Mouse (Mus musculus) hematopoietic stem cell, adult 5-6 weeks (primary cell): ENCODE measurements at regions not wholly inside any gene's neighbourhood (a gene's known extent, or its start where the extent isn't known, plus 50 kb on each side); places are given as distances from the start of the nearest gene placed in this dataset.

Experiments
- ATAC-seq, 2 experiments: fragments of 125-278 bp in 1 of 2; replicated peaks in 1 of 2; 2 replicates each; pipeline ENCODE4 v1.8.0; 2016 to 2017; ENCODE audit warnings: inconsistent platforms in 2 of 2, mild to moderate bottlenecking in 2 of 2, moderate number of reproducible peaks in 2 of 2, low read depth in 1 of 2, moderate TSS enrichment in 1 of 2; ENCODE audit not compliant: low FRiP score in 2 of 2, poor library complexity in 2 of 2, severe bottlenecking in 2 of 2, insufficient read depth in 1 of 2, low TSS enrichment in 1 of 2

DNA sequence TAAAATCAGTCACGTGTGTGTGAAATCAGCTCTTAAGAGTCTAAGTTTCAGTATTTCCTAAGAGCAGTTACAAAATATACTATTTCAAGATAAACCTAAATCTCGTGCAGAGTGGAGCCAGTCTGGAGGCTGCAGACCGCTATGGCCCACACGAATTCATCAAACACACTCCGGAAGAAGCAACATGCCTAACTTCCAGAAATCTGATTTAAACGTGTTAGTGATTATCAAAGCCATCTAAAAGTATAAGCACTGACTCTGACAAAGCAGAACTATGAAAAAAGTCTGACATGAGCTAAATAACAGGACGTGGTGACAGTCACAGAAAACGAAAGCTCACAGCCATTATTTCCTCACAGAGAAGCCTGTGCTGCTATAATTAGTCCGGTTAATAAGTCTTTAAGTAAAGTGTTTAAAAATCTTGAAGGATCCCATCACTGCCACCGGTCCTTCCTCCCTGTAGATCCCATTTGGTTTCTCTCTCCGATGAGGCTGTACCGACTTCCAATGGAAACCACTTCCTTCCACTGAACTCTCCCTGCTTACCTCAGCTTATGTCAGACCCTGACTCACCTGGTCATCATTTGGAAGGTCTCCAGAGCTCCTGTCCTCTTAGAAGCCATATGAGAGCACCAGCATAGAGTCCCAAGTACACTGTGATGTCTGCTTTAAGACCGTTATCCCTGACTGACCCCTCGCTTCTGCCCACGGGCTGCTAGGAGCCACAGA is 189.0 kb upstream of the Mkln1 start:
- ATAC-seq, result peak; percentile 25 to 29

DNA sequence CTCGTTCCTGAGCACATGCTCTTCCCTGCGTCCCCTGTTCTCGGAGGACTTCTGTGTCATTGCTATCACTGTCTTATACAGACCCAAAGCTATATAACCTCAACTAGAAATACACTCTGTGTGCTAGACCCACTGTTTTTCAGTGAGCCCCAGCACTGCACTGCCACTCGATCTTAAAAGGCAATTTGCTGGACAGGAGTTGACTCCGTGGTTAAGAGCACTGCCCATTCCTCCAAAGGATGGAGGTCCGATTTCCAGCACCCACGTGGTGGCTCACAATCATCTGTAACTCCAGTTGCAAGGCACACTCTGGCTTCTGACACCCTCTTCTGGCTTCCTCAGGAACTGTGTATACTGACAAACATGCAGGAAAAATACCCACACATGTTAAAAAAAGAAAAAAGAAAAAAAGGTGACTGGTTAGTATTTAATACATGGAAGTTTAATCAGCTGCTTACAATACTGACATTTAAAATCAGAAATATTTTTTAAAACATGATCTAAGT is 188.3 kb upstream of the Mkln1 start:
- no peak for ATAC-seq

DNA sequence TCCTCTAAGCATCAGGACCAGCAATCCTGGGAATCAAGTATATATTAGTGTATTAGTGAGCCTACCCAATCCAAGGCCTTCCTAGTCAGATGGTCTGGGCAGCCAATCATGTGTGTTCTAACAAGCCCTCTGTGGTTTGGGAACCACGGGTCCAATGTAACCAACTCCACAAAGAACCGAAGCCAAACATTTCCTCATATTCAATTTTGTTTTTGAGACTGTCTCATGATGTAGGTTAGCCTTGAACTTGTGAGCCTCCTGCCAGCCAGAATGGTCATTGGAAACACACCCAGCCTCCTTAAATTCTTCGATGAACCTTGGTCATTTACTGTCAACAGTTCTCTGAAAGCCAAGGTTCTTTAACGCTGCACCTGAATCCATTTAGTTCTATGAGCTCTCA is 187.4 kb upstream of the Mkln1 start:
- ATAC-seq, result no peak

DNA sequence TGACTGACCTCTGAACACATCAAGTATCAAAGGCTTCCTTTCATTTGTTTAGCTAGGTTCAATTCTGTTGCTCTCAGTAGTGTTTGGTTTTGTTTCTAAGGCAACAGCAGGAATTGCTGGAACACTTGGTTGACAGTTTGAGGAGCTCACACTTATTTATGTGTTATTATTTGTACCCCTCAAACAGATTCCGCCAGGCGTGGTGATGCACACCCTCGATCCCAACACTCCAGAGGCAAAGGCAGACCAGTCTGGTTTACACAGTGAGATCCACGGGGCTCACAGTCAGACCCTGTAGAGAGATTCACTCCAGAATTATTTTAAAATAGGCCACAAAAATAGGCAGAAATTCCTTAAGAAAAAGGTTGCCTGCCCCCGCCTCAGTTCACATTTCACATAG is 186.9 kb upstream of the Mkln1 start:
- ATAC-seq, result no peak

DNA sequence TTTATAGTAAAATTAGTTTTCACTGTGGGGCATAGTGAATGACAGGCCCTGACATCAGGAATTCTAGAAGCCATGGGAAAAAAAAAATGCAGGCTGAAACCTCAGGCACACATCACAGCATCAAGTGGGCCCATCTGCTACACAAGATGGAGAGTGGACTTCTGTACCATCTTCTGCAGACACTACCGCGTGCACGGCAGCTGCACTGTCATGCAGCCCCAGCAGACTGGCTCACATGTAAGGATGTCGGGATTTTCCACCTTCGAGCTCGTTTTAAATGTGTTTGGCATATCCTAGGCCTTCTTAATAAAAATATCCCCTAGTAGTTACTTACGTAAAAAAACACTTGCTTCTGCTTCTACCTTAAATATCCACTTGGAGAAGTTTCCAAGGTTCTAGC is 186.5 kb upstream of the Mkln1 start:
- ATAC-seq, result no peak

DNA sequence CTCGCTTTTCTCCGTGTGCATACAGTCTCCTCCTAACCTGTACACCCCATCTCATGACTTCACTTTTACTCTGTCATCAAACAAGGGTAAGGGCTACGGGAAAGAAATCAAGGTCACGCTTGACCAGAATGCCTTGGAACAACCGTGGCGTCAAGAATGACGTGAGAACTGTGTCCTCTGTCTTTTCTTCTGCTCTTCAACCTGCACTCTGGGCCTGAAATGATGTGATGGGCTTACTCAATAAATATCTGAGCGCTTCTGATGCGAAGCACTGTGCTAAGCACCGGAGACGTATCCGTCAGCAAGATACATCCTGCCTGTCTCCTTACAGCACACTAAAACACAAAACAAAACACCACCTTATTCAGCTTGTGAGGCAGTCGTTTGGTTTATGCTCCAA is 185.8 kb upstream of the Mkln1 start:
- ATAC-seq, result no peak

DNA sequence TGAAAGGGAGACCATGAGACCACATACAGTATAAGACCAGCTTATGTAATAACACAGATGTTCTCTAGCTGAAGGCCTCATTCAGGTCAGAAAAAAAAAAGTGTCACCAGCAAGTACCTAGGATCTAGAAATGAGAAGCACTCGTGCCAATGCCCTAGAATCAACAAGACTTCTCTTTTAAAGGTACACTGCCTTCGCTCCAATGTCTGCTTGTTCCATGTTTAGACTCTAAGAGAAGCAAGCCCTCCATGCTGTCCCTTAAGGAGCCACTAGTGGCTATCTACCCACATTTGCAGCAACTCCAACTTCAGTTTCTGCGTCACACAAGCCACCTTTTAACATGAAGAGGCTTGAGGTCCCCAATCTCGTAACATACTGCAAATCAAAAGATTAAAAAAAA is 185.4 kb upstream of the Mkln1 start:
- ATAC-seq, result no peak

DNA sequence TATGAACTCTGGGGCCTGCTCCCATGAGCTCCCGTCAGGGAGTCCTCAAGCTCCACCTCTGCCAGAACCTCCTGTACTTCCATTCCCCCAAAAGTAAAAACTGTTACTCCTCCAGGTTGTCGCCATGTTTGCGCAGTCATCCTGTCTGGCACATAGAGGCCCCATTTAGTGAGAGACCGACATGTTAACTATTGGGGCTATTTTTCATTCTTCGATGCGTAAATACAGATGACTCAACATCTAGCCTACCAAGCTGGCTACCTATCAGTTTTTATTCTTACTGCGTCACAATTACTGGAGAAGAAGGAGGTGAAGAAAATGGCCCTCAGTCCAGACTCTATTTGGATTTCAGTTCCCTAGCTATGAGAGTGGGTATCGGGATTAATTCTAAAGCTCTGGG is 182.9 kb upstream of the Mkln1 start:
- no peak for ATAC-seq

DNA sequence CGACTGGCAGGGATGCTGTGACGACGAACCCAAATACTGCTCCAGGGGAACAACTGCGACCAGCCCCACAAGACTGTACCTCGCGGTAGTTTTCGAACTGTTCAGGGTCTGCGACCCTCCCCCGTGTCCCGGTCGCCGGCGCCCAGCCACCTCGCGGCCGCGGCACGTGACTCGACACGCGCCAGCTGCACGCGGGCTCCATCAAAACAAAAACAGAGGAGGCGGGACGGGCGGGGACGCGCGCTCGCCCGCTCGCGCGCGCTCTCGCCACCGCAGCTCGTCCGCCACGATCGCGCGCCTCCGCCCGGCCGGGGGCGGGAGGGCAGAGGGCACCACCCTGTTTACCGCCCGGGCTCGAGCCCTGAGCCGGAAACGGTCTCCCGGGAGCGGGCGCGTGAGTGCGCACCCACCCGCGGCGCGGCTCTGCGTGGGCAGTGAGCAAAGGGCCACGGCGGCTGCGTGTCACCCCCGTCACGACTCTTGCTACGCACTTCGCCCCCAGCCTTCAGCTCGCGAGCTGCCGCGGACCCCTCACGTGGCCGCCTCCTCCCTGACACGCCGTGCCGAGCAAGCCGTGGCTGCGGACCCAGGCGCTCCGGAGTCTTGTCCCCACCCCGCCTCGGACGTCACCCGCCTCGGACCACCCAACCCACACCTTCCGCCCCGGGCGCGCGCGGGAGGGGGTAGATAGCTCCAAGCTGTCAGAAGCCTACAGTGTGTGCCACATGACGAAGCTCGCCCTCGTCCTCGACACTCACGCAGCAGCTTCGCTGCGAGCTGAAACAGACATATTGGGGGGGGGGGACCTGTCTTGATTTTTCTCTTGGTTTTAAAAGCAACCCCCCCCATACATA is 182.1 kb upstream of the Mkln1 start:
- peak; percentile 56 to 58 for ATAC-seq

DNA sequence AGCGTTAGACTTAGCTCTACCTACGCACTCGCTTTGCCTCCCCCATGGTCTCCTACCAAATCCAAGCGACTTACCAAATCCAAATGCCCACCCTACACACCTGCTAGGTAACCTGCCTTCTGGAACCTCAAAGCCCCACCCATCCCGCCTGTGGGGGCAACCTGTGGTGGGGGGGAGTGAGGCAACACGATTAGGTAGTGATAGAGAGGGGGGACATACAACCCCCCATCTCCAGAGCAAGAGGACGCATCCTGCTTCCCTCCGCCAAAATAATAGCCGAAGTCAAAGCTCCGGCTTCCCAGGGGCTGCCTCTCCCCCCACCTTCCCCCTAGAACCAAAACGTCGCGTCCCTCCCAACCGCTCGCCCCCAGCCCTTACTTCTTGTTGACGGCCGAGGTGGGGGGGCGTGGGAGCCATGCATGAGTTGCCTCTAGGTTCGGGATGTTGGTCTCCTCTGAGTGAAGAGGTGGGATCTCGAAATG is 181.4 kb upstream of the Mkln1 start:
- no peak for ATAC-seq

DNA sequence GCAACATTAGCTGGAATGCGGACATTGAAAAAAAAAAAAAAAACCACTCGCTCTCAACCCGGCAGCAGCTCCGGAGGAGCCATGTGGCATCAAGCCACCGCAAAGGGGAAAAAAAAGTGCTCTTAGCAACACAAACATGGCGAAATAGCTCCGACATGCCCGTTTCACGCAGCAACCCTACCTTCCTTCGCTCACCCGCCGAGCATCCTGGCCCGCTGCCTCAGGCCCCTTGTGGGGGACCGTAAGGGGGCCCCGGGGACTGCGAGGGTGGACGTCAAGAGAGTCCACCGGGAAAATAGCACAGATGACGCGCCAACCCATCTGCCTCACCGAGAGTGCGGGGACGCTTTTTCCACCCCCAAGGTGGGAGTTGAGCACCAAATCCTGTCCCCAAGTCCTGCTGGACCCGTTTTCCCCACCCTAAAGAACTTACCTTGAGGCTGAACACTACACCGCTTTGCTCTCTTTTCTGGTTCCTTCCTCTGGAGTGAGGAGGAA is 180.8 kb upstream of the Mkln1 start:
- ATAC-seq, result no peak

DNA sequence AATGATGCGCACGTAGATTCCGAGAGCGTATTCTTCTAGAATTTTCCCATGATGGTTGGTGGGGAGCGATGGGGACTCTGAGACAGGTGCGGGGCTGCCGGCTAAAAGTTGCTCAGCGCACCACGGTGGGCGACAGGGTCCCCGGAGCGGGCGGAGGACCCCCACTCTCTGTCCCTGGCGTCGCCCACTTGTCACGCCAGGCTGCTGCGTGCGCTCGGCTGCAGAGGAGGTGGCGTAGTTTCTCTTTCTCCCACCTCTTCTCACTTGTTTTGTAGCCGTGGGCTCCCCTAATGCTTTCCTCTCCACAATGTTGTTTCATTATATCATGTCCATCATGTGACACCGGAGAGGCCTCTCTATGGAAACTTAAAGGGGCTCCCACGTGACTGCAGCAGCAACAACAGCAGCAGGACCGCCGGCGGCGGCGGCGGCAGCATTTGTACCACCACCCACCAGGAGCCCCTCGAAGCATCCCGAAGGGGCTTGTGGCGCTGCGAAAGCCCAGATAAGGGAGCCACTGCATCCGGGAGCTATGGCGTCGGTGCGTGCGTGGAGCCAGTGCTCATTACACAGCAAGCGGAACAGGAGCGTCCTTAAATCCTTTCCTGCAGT is 180.3 kb upstream of the Mkln1 start:
- peak; percentile 9 to 11; a peak in 2 of 4 replicates for ATAC-seq

DNA sequence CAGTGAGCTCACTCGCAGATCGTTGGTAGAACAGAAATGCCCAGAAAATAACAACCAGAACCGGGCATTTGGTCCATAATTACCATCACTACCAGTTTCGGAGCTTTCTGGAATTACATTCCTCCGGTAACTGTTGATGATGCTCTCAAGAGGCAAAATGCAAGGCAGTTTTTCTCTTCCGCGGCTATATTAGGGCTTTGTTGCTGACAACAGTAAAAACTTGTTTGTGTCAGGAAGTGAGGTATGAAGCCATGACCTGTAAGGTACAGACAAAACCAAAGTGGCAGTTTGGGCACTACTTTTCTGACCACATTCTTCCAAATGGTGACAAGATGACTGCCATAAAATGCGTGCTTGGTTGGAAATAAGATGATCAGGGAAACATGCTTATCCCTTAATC is 179.7 kb upstream of the Mkln1 start:
- ATAC-seq, result no peak

DNA sequence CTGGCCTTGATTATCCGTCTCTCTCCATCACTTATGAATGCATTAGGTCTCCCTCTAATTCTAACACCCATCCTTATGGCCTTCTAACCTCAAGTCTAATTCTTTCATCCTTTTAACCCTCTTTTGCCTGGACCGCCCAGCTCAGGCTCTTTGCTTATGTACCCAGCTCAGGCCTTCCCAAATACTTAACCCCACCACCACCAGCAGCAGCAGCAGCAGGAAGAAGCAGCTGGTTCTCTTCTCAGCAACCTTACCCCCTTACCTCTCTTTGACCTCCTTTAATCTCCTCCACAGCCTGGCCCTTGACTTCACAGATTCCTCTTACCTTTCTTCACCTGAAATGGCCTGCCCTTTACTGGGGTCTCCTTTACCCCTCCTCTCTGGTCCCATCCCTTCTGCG is 178.8 kb upstream of the Mkln1 start:
- ATAC-seq, result no peak

DNA sequence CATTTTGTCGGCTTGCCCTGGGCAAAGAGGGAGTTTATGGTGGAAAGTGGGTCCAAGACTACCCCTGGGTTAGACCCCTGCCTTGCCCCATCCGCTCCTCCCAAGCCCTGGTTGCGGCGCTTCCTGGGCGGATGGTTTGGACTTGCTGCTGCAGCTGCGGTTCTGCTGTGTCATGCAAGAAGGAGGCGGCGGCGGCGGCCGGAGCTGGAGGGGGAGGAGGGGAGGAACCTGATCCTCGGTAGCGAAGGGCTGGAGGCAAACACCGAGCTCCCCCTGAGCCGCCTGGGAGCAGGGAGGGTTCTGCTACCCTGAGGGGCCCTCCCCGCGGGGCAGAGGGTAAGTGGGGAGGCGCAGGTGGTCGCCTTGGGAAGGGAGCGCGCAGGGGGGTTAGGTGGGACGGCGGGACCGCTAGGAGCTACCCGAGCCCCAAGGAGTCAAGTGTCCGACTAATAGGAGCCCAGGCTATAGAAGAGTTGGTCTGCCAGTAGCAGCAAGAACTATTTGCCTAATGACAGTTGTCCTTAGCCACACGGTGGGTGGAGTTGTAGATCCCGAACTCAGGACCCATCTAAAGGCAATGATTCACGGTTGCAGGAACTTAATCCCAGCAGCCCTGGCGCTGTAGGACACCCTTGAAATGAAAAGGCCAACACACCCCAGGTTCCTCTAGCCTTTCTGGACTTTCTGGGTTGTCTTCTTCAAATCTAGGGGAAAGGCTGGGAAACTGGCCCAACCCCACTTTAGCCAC is 178.2 kb upstream of the Mkln1 start:
- peak; percentile 19 to 47; a peak in 3 of 4 replicates for ATAC-seq

DNA sequence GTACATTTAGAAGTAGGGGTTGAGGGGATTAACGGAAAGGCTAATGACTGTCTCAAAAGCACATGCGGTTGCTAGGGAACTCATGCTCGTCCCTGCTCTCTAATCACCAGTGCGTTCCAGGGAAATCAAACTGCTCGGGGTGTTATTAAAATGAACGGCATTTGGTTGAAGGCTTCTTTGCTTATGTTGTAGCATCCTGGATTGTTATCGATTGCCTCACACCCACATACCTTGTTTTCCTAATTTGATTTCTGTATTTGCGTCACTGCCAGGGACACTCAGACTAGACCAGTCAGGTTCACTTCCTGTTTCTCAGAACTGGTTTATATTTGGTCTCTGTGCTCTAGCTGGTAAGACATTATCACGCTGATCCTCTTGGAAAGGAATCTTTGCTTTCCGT is 177.0 kb upstream of the Mkln1 start:
- ATAC-seq, result no peak

DNA sequence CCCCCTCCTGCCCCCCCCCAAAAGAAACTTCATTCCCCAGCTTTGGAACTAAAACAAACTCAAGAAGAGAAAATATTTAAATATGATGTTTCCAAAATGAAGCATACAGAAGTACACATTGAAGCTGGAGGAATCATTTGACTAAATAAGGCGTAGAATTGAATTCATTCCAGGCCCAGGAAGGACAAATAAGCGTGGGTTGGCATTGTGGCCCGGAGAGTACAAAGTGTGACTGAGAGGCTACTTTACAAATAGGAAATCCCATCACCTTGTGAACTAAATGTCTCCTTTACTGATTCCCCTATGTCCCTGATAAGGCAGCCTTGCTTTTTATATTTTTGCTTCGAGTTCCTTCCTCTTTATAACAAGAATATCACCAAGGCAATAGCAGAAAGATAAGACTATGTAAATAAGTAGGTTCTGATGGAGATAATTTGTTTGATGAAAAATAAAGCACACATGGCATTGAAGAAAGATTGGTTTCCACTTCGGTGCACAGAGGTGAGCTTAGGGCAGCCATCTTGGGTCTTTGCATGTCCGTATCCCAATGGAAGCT is 176.4 kb upstream of the Mkln1 start:
- no peak for ATAC-seq
